Mouse (Mus musculus) lung, embryonic 14.5 days (tissue): ENCODE data around the gene Kif21a. TPM values are rescaled to one million over a fixed set of nuclear protein-coding genes. Genes with fewer than 3 reads are reported as not detected.
A peak's percentile ranks its signal among the peaks of the same experiment; 100 is the strongest.

ENCODE experiments used
- ATAC-seq: fragments of 200-750 bp; cut with Nextera tagmentation; 2 replicates; pipeline ENCODE4 v1.8.0; 2017; ENCODE audit warnings: mild to moderate bottlenecking, moderate TSS enrichment, moderate library complexity; ENCODE audit not compliant: insufficient read depth
- DNase-seq: peaks from one replicate; pipeline ENCODE4 v3.0.0-alpha.2; 2015
- H3K27ac ChIP-seq: fragments of 300-500 bp; sonication (generic); 2 replicates; pipeline ENCODE4 v1.5.1; 2014; ENCODE audit warnings: low read depth, mild to moderate bottlenecking, moderate library complexity
- H3K27me3 ChIP-seq: fragments of 300-500 bp; sonication (generic); 2 replicates; pipeline ENCODE4 v1.6.1; 2014; ENCODE audit warnings: low read length, control low read depth; ENCODE audit not compliant: insufficient read depth
- H3K36me3 ChIP-seq: fragments of 300-500 bp; sonication (generic); 2 replicates; pipeline ENCODE4 v1.6.1; 2014; ENCODE audit warnings: control low read depth; ENCODE audit not compliant: insufficient read depth
- H3K4me1 ChIP-seq: fragments of 300-500 bp; sonication (generic); 2 replicates; pipeline ENCODE4 v1.6.1; 2014; ENCODE audit warnings: antibody characterized with exemption, control low read depth; ENCODE audit not compliant: insufficient read depth
- H3K4me2 ChIP-seq: fragments of 300-500 bp; sonication (generic); 2 replicates; pipeline ENCODE4 v1.6.1; 2014; ENCODE audit warnings: mild to moderate bottlenecking
- H3K4me3 ChIP-seq: fragments of 300-500 bp; sonication (generic); 2 replicates; pipeline ENCODE4 v1.5.1; 2014; ENCODE audit warnings: low read depth, low read length
- H3K9ac ChIP-seq: fragments of 300-500 bp; sonication (generic); 2 replicates; pipeline ENCODE4 v1.6.1; 2014
- H3K9me3 ChIP-seq: fragments of 300-500 bp; sonication (generic); 2 replicates; pipeline ENCODE4 v1.6.1; 2016; ENCODE audit warnings: low read depth, low read length, control low read depth
- CTCF ChIP-seq: IDR thresholded peaks from 2 replicates; pipeline ENCODE4 v1.5.1; 2016; ENCODE audit warnings: antibody characterized with exemption, low read depth
- WGBS: fragments of 180-500 bp; shearing (Covaris S2); extraction: QIAGEN DNeasy Blood & Tissue Kit; methylation state at CpG from one replicate; pipeline ENCODE4 v1.1.7; 2014; 5-methylcytosine and 5-hydroxymethylcytosine counted together
- polyA plus RNA-seq: library from polyadenylated mRNA; unstranded; fragments of >200 nt; fragmentation: Nextera tagmentation; extraction: Ambion mirVana; gene quantifications from 2 replicates; pipeline ENCODE4 v1.2.1, GENCODE M21; 2014

The Kif21a gene
- polyA plus RNA-seq, 1 experiment from 2014 or later: 6.7 TPM

GRCm38 (mm10) chr15:90935579-90935978, 114.2 kb downstream of the Kif21a start:
- peak; percentile 54 for DNase-seq
- TF ChIP-seq CTCF: no peak
- no peak overlapping the region for H3K9ac ChIP-seq
- H3K4me3 ChIP-seq: no peak overlapping the region
- H3K36me3 ChIP-seq: 0 out of 2 replicates have a peak, but pooled peaks cover 4% of the 10 kb centered on the region
- no peaks in the 10 kb centered on the region for H3K9me3 ChIP-seq
- WGBS: 67% methylated on average over 6 of the region's 6 CpGs
- no peaks in the 10 kb centered on the region for H3K4me1 ChIP-seq
- H3K27me3 ChIP-seq: no peaks in the 10 kb centered on the region
- no peak overlapping the region for H3K4me2 ChIP-seq
- no peak for ATAC-seq
- H3K27ac ChIP-seq: no peak overlapping the region

DNA sequence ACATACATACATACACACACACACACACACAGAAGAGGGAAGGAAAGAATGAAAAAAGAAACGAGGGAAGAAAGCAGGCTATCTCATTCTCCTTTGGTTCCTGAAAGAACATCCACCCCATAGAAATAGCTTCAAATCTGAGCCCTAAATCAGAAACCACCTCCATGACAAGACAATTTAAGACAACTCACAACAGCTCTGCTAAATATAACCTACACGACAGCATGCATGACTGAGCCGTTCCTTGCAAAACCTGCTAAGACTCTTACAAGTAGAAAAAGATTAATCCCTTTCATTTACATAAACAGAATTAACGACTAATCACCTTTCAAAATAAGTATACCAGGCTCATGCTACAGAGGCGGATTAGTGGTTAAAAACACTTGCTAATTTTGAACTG, 118.3 kb downstream of the Kif21a start:
- Histone ChIP-seq H3K27me3 (no peaks in the 10 kb centered on the region), H3K36me3 (no peaks in the 10 kb centered on the region), H3K9me3 (no peaks in the 10 kb centered on the region), H3K4me3 (no peak overlapping the region), H3K4me2 (no peak overlapping the region), H3K27ac (no peak overlapping the region), H3K9ac (no peak overlapping the region), H3K4me1 (no peaks in the 10 kb centered on the region)
- 64% methylated on average over 5 of the region's 5 CpGs for WGBS
- DNase-seq (no peak), ATAC-seq (no peak)
- no peak for TF ChIP-seq CTCF

DNA sequence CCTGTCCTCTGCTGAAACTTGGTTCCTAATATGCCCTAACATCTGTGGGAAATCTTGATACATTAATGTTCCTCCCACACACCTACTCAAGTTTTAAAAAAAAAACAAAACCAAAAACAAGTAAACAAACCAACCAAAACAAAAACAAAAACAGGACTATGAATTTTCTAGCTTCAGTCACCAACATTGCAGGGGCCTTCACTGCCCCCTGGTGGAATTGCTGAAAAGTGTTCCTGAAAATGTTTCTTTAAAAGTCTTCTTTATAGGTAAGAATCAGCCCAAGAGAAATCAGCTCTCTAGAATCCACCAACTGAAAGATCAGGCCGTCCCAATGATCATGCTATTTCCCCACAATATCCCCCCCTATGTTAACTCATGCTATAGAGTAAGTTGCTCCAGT, 120.7 kb downstream of the Kif21a start:
- no peaks in the 10 kb centered on the region for H3K36me3 ChIP-seq
- H3K4me1 ChIP-seq: no peaks in the 10 kb centered on the region
- TF ChIP-seq CTCF: peak; percentile 75
- no peaks in the 10 kb centered on the region for H3K9me3 ChIP-seq
- peak; percentile 71 for DNase-seq
- no peak overlapping the region for H3K4me2 ChIP-seq
- no peak overlapping the region for H3K9ac ChIP-seq
- no peak for ATAC-seq
- H3K4me3 ChIP-seq: no peak overlapping the region
- 21% methylated on average over 1 of the region's 1 CpGs for WGBS
- no peak overlapping the region for H3K27ac ChIP-seq
- H3K27me3 ChIP-seq: no peaks in the 10 kb centered on the region

GRCm38 (mm10) chr15:90896480-90896879, 153.3 kb downstream of the Kif21a start:
- TF ChIP-seq CTCF: no peak
- Histone ChIP-seq H3K4me2 (no peak overlapping the region), H3K9ac (no peak overlapping the region), H3K27ac (no peak overlapping the region), H3K36me3 (no peaks in the 10 kb centered on the region), H3K9me3 (no peaks in the 10 kb centered on the region), H3K27me3 (no peaks in the 10 kb centered on the region), H3K4me3 (no peak overlapping the region), H3K4me1 (no peaks in the 10 kb centered on the region)
- DNase-seq: no peak
- 61% methylated on average over 9 of the region's 9 CpGs for WGBS
- 0 out of 2 replicates have a peak, but pooled peaks have one; percentile 24 for ATAC-seq

- no peak for TF ChIP-seq CTCF
- H3K4me1 ChIP-seq: no peaks in the 10 kb centered on the region
- H3K27ac ChIP-seq: no peak overlapping the region
- no peaks in the 10 kb centered on the region for H3K27me3 ChIP-seq
- no peak overlapping the region for H3K4me3 ChIP-seq
- H3K9me3 ChIP-seq: no peaks in the 10 kb centered on the region
- ATAC-seq: no peak
- WGBS: 53% methylated on average over 8 of the region's 8 CpGs
- no peak overlapping the region for H3K4me2 ChIP-seq
- no peak overlapping the region for H3K9ac ChIP-seq
- H3K36me3 ChIP-seq: no peaks in the 10 kb centered on the region
- DNase-seq: no peak
These were observed 162.3 kb downstream of the Kif21a start for GRCm38 (mm10) chr15:90887466-90887865.

Other genes with a start within 250 kb of the Kif21a start
- 2.5 and 2.9 TPM in 2 replicates for gene Abcd2, start 141.9 kb upstream of the Kif21a start, polyA plus RNA-seq
- not detected in 2 replicates for gene CN725425, start 149.5 kb upstream of the Kif21a start, polyA plus RNA-seq